Mouse (Mus musculus): Measurements from ENCODE around the gene Muc20. TPM values are rescaled to one million over a fixed set of nuclear protein-coding genes. Genes with fewer than 3 reads are reported as not detected.

Muc20 gene
- polyA plus RNA-seq, 1 experiment from 2014 or later: not detected

DNA sequence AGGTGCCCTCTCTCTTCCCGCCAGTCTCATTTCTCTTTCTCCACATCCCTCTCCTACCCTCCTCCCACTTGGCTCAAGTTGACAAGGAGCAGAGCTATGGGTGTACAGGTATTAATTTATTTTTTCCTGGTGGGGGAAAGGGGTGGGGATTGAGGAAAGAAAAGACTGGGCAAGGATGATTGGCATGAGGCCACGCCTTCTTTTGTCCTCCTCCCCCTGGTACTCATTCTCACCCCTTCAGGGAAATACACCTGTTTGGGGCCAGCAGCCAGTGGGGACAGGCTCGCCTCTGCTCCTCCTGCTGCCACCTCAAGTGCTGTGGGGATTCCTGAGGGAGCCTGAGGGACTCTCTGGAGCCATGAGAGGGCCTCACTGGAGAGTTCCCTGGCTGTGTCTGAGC, 61.2 kb downstream of the Muc20 start:
- no peak for ATAC-seq (ENCODE audit: low FRiP score, low read depth)
- Histone ChIP-seq H3K36me3 (no peaks in the 10 kb centered on the region), H3K9me3 (no peaks in the 10 kb centered on the region; the same call in 1 of the 2 replicates), H3K27me3 (peaks cover 7% of the 10 kb centered on the region; the same call in 1 of the 2 replicates), H3K9ac (no peak overlapping the region), H3K4me1 (no peaks in the 10 kb centered on the region), H3K4me2 (replicated peaks) (no peak overlapping the region), H3K27ac (no peak overlapping the region), H3K4me3 (no peak overlapping the region)
- WGBS: 52% methylated on average over 3 of the region's 3 CpGs

GRCm38 (mm10) chr16:32735586-32735985, 61.6 kb downstream of the Muc20 start, which contains the start of gene Muc4:
Gene Muc4, plus strand, starts transcription at chr16:32735886.
- no peaks in the 10 kb centered on the region; the same call in 1 of the 2 replicates for H3K9me3 ChIP-seq
- no peak within 1 kb of the TSS for H3K9ac ChIP-seq
- no peak within 1 kb of the TSS for H3K27ac ChIP-seq
- H3K4me1 ChIP-seq: no peaks in the 10 kb centered on the region
- WGBS: 88% methylated on average over 2 of the region's 2 CpGs
- ATAC-seq (ENCODE audit: low FRiP score, low read depth): no peak
- H3K4me3 ChIP-seq: no peak within 1 kb of the TSS
- no peaks in the 10 kb centered on the region for H3K36me3 ChIP-seq
- peaks cover 7% of the 10 kb centered on the region; the same call in 1 of the 2 replicates for H3K27me3 ChIP-seq
- no peak within 1 kb of the TSS for H3K4me2 ChIP-seq (replicated peaks)

GRCm38 (mm10) chr16:32733213-32733612, 64.0 kb downstream of the Muc20 start:
- H3K36me3 ChIP-seq: no peaks in the 10 kb centered on the region
- no peak overlapping the region for H3K4me2 ChIP-seq (replicated peaks)
- H3K4me1 ChIP-seq: no peaks in the 10 kb centered on the region
- WGBS: 79% methylated on average over 3 of the region's 3 CpGs
- H3K27me3 ChIP-seq: peaks cover 7% of the 10 kb centered on the region; the same call in 1 of the 2 replicates
- no peak overlapping the region for H3K27ac ChIP-seq
- no peaks in the 10 kb centered on the region; the same call in 1 of the 2 replicates for H3K9me3 ChIP-seq
- no peak overlapping the region for H3K9ac ChIP-seq
- H3K4me3 ChIP-seq: no peak overlapping the region
- ATAC-seq (ENCODE audit: low FRiP score, low read depth): no peak

- ATAC-seq (ENCODE audit: low FRiP score, low read depth): no peak
- no peak overlapping the region for H3K4me3 ChIP-seq
- H3K4me1 ChIP-seq: no peaks in the 10 kb centered on the region
- H3K4me2 ChIP-seq (replicated peaks): no peak overlapping the region
- H3K36me3 ChIP-seq: no peaks in the 10 kb centered on the region
- no peaks in the 10 kb centered on the region; the same call in 1 of the 2 replicates for H3K9me3 ChIP-seq
- WGBS: 59% methylated on average over 1 of the region's 1 CpGs
- H3K27me3 ChIP-seq: 0 out of 2 replicates have a peak, but pooled peaks cover 6% of the 10 kb centered on the region
- no peak overlapping the region for H3K27ac ChIP-seq
- no peak overlapping the region for H3K9ac ChIP-seq
Observed at GRCm38 (mm10) chr16:32728730-32729129, 68.5 kb downstream of the Muc20 start.

DNA sequence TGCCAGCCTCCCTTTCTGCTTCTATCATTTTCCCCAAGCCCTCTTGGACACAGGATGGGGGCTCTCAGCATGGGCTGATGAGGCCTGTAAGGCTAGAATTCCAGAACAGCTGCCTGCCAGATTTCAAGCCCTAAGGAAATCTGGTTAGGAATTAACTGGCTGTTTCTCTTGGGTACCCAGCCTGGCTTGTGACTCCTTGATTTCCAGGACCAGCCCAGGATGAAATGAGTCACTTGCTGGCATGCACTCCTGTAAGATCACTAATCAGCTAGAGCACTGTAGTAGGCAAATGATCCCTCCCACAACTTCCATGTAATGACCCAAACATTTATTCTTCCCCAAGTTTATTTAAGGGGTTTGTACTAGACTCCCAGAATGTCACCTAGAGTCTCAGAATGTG, 69.0 kb downstream of the Muc20 start:
- Histone ChIP-seq H3K4me1 (no peaks in the 10 kb centered on the region), H3K4me3 (no peak overlapping the region), H3K9me3 (no peaks in the 10 kb centered on the region), H3K9ac (no peak overlapping the region), H3K27ac (no peak overlapping the region), H3K36me3 (no peaks in the 10 kb centered on the region), H3K4me2 (replicated peaks) (no peak overlapping the region), H3K27me3 (0 out of 2 replicates have a peak, but pooled peaks cover 6% of the 10 kb centered on the region)
- no peak for ATAC-seq (ENCODE audit: low FRiP score, low read depth)

Other genes starting within 250 kb of the Muc20 start
- gene Tfrc, start 188.5 kb downstream of the Muc20 start, polyA plus RNA-seq (2015; fragmentation: Nextera tagmentation; extraction: Ambion mirVana): 22.4 and 24.2 TPM in 2 replicates
- 12.2 and 12.8 TPM in 2 replicates for gene Tnk2, start 153.6 kb downstream of the Muc20 start, polyA plus RNA-seq (2015; fragmentation: Nextera tagmentation; extraction: Ambion mirVana)
- gene Muc4, start 61.5 kb downstream of the Muc20 start, polyA plus RNA-seq (2015; fragmentation: Nextera tagmentation; extraction: Ambion mirVana): not detected in 2 replicates
- gene Smbd1, start 13.0 kb upstream of the Muc20 start, polyA plus RNA-seq (2015; fragmentation: Nextera tagmentation; extraction: Ambion mirVana): not detected in 2 replicates
- gene Fyttd1, start 80.1 kb upstream of the Muc20 start, polyA plus RNA-seq (2015; fragmentation: Nextera tagmentation; extraction: Ambion mirVana): 111 and 112 TPM in 2 replicates
- 16.8 and 18.9 TPM in 2 replicates for gene Rubcn, start 80.3 kb upstream of the Muc20 start, polyA plus RNA-seq (2015; fragmentation: Nextera tagmentation; extraction: Ambion mirVana)
- gene Lrch3, start 116.7 kb upstream of the Muc20 start, polyA plus RNA-seq (2015; fragmentation: Nextera tagmentation; extraction: Ambion mirVana): 31.2 and 36.7 TPM in 2 replicates